Mouse (Mus musculus): ENCODE measurements at regions not wholly inside any gene's neighbourhood (a gene's known extent, or its start where the extent isn't known, plus 50 kb on each side); places are given as distances from the start of the nearest gene placed in this dataset.

DNA sequence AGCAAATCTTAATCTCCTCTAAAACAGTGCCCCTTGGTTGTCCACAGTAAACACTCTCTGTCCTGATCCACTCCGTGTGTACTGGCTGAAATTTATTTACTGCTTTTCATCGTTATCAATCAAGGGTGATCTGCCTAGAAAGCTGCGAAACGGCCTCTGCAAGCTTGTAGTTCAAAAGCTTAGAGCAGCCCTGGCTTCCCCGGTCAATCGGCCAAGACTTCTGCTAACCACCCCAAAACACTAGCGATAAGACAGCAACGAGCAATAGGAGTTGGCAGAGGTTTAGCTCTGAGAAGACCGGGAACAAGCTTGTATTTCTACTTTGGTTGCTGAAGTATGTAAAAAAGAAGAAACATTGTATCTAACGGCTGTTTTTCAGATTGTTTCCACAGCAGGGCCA, 201.8 kb downstream of the Sptssa start:
- Histone ChIP-seq H3K36me3 (ENCODE audit: control insufficient read depth, insufficient read depth, low read length) (no peaks in the 10 kb centered on the region), H3K9ac (ENCODE audit: low read depth, low read length, severe bottlenecking) (no peak overlapping the region), H3K4me2 (replicated peaks; ENCODE audit: low read depth, low read length, severe bottlenecking) (no peak overlapping the region), H3K4me3 (replicated peaks; ENCODE audit: low read length) (no peak overlapping the region), H3K9me3 (ENCODE audit: control insufficient read depth, low read length) (no peaks in the 10 kb centered on the region), H3K27ac (replicated peaks; ENCODE audit: low read depth, low read length) (no peak overlapping the region), H3K27me3 (ENCODE audit: control insufficient read depth, insufficient read depth, low read length) (no peaks in the 10 kb centered on the region), H3K4me1 (ENCODE audit: control insufficient read depth, insufficient read depth, low read length) (peaks cover 9% of the 10 kb centered on the region; the same call in 1 of the 2 replicates)
- DNase-seq (ENCODE audit: low spot score) (no peak), ATAC-seq (ENCODE audit: low FRiP score, low read depth) (no peak)
- 59% methylated on average over 10 of the region's 10 CpGs for whole genome bisulfite sequencing
- TF ChIP-seq POLR2A (IDR thresholded peaks at IDR 0.05; ENCODE audit: borderline replicate concordance, extremely low read depth, insufficient read depth, insufficient read length): no peak

- H3K4me3 ChIP-seq (replicated peaks; ENCODE audit: low read length): no peak overlapping the region
- H3K9me3 ChIP-seq (ENCODE audit: control insufficient read depth, low read length): no peaks in the 10 kb centered on the region
- no peaks in the 10 kb centered on the region for H3K36me3 ChIP-seq (ENCODE audit: control insufficient read depth, insufficient read depth, low read length)
- peaks cover 10% of the 10 kb centered on the region; the same call in 1 of the 2 replicates for H3K4me1 ChIP-seq (ENCODE audit: control insufficient read depth, insufficient read depth, low read length)
- no peak for TF ChIP-seq POLR2A (IDR thresholded peaks at IDR 0.05; ENCODE audit: borderline replicate concordance, extremely low read depth, insufficient read depth, insufficient read length)
- no peak overlapping the region for H3K9ac ChIP-seq (ENCODE audit: low read depth, low read length, severe bottlenecking)
- DNase-seq (ENCODE audit: low spot score) (no peak), ATAC-seq (ENCODE audit: low FRiP score, low read depth) (no peak)
- H3K27ac ChIP-seq (replicated peaks; ENCODE audit: low read depth, low read length): no peak overlapping the region
- no peak overlapping the region for H3K4me2 ChIP-seq (replicated peaks; ENCODE audit: low read depth, low read length, severe bottlenecking)
- WGBS: 72% methylated on average over 4 of the region's 4 CpGs
- H3K27me3 ChIP-seq (ENCODE audit: control insufficient read depth, insufficient read depth, low read length): no peaks in the 10 kb centered on the region
Observed at GRCm38 (mm10) chr12:54453343-54453742, 203.0 kb downstream of the Sptssa start.

DNA sequence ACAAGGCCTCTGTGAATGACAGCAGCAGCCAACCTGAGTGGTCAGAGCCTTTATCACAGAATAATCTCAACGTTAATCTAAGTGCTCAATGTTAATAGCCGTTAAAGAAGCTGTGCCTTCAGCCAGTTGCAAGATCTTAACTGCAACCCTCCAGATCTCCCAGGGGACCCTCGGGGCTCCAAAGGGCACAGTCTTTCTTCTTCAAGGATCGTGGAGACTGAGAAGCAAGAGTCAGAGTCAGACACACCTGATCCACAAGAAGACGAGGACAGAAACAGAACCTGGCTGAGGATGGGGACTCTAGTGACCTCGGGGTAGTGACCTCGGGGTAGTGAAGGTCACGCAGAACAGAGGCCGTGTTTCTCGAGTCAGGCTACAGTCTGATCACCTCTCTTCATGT, 206.0 kb downstream of the Sptssa start:
- no peak overlapping the region for H3K27ac ChIP-seq (replicated peaks; ENCODE audit: low read depth, low read length)
- H3K36me3 ChIP-seq (ENCODE audit: control insufficient read depth, insufficient read depth, low read length): no peaks in the 10 kb centered on the region
- TF ChIP-seq POLR2A (IDR thresholded peaks at IDR 0.05; ENCODE audit: borderline replicate concordance, extremely low read depth, insufficient read depth, insufficient read length): no peak
- no peak for ATAC-seq (ENCODE audit: low FRiP score, low read depth)
- H3K4me1 ChIP-seq (ENCODE audit: control insufficient read depth, insufficient read depth, low read length): peaks cover 13% of the 10 kb centered on the region; the same call in 1 of the 2 replicates
- H3K9ac ChIP-seq (ENCODE audit: low read depth, low read length, severe bottlenecking): no peak overlapping the region
- no peak overlapping the region for H3K4me3 ChIP-seq (replicated peaks; ENCODE audit: low read length)
- no peak for DNase-seq (ENCODE audit: low spot score)
- no peak overlapping the region for H3K4me2 ChIP-seq (replicated peaks; ENCODE audit: low read depth, low read length, severe bottlenecking)
- WGBS: 44% methylated on average over 10 of the region's 10 CpGs
- no peaks in the 10 kb centered on the region for H3K9me3 ChIP-seq (ENCODE audit: control insufficient read depth, low read length)
- H3K27me3 ChIP-seq (ENCODE audit: control insufficient read depth, insufficient read depth, low read length): no peaks in the 10 kb centered on the region

- no peak overlapping the region for H3K9ac ChIP-seq (ENCODE audit: low read depth, low read length, severe bottlenecking)
- H3K9me3 ChIP-seq (ENCODE audit: control insufficient read depth, low read length): no peaks in the 10 kb centered on the region
- TF ChIP-seq POLR2A (IDR thresholded peaks at IDR 0.05; ENCODE audit: borderline replicate concordance, extremely low read depth, insufficient read depth, insufficient read length): no peak
- 0 out of 2 replicates have a peak, but pooled peaks cover 13% of the 10 kb centered on the region for H3K4me1 ChIP-seq (ENCODE audit: control insufficient read depth, insufficient read depth, low read length)
- H3K4me3 ChIP-seq (replicated peaks; ENCODE audit: low read length): no peak overlapping the region
- WGBS: 25% methylated on average over 2 of the region's 2 CpGs
- no peak for ATAC-seq (ENCODE audit: low FRiP score, low read depth)
- no peaks in the 10 kb centered on the region for H3K27me3 ChIP-seq (ENCODE audit: control insufficient read depth, insufficient read depth, low read length)
- no peak overlapping the region for H3K4me2 ChIP-seq (replicated peaks; ENCODE audit: low read depth, low read length, severe bottlenecking)
- no peak overlapping the region for H3K27ac ChIP-seq (replicated peaks; ENCODE audit: low read depth, low read length)
- DNase-seq (ENCODE audit: low spot score): no peak
- H3K36me3 ChIP-seq (ENCODE audit: control insufficient read depth, insufficient read depth, low read length): no peaks in the 10 kb centered on the region
Observed at GRCm38 (mm10) chr12:54448221-54448620, 208.2 kb downstream of the Sptssa start.

GRCm38 (mm10) chr12:54447354-54447753, 209.0 kb downstream of the Sptssa start:
- no peak for ATAC-seq (ENCODE audit: low FRiP score, low read depth)
- Histone ChIP-seq H3K4me3 (replicated peaks; ENCODE audit: low read length) (no peak overlapping the region), H3K9me3 (ENCODE audit: control insufficient read depth, low read length) (no peaks in the 10 kb centered on the region), H3K36me3 (ENCODE audit: control insufficient read depth, insufficient read depth, low read length) (no peaks in the 10 kb centered on the region), H3K27me3 (ENCODE audit: control insufficient read depth, insufficient read depth, low read length) (no peaks in the 10 kb centered on the region), H3K4me2 (replicated peaks; ENCODE audit: low read depth, low read length, severe bottlenecking) (no peak overlapping the region), H3K9ac (ENCODE audit: low read depth, low read length, severe bottlenecking) (no peak overlapping the region), H3K4me1 (ENCODE audit: control insufficient read depth, insufficient read depth, low read length) (0 out of 2 replicates have a peak, but pooled peaks cover 13% of the 10 kb centered on the region), H3K27ac (replicated peaks; ENCODE audit: low read depth, low read length) (no peak overlapping the region)
- no peak for TF ChIP-seq POLR2A (IDR thresholded peaks at IDR 0.05; ENCODE audit: borderline replicate concordance, extremely low read depth, insufficient read depth, insufficient read length)
- DNase-seq (ENCODE audit: low spot score): no peak
- 40% methylated on average over 3 of the region's 3 CpGs for WGBS

- H3K9me3 ChIP-seq (ENCODE audit: control insufficient read depth, low read length): no peaks in the 10 kb centered on the region
- H3K27ac ChIP-seq (replicated peaks; ENCODE audit: low read depth, low read length): no peak overlapping the region
- no peaks in the 10 kb centered on the region for H3K36me3 ChIP-seq (ENCODE audit: control insufficient read depth, insufficient read depth, low read length)
- H3K9ac ChIP-seq (ENCODE audit: low read depth, low read length, severe bottlenecking): no peak overlapping the region
- no peak overlapping the region for H3K4me3 ChIP-seq (replicated peaks; ENCODE audit: low read length)
- 0 out of 2 replicates have a peak, but pooled peaks cover 13% of the 10 kb centered on the region for H3K4me1 ChIP-seq (ENCODE audit: control insufficient read depth, insufficient read depth, low read length)
- WGBS: 88% methylated on average over 7 of the region's 7 CpGs
- DNase-seq (ENCODE audit: low spot score) (no peak), ATAC-seq (ENCODE audit: low FRiP score, low read depth) (no peak)
- H3K27me3 ChIP-seq (ENCODE audit: control insufficient read depth, insufficient read depth, low read length): no peaks in the 10 kb centered on the region
- no peak overlapping the region for H3K4me2 ChIP-seq (replicated peaks; ENCODE audit: low read depth, low read length, severe bottlenecking)
- no peak for TF ChIP-seq POLR2A (IDR thresholded peaks at IDR 0.05; ENCODE audit: borderline replicate concordance, extremely low read depth, insufficient read depth, insufficient read length)
Observed at GRCm38 (mm10) chr12:54446356-54446755, 210.0 kb downstream of the Sptssa start.

All from limb, embryonic 14.5 days (tissue).